Mouse (Mus musculus): ENCODE results near the gene Zfp575.

- no peak for TF ChIP-seq CTCF (IDR thresholded peaks at IDR 0.05; ENCODE audit: borderline replicate concordance, insufficient read depth, low read length)
- peak; percentile 49 for TF ChIP-seq POLR2A (IDR thresholded peaks at IDR 0.05; ENCODE audit: low read depth, low read length)
Measured at GRCm38 (mm10) chr7:24537591-24537990, 49.9 kb downstream of the Zfp575 start.
